Mouse (Mus musculus) layer of hippocampus, postnatal 10 days (tissue): Measurements from ENCODE around the gene Aatk. TPM values are rescaled to one million over a fixed set of nuclear protein-coding genes. Genes with fewer than 3 reads are reported as not detected.

Experiments
- DNase-seq, 2 experiments: peaks; one replicate each; pipeline ENCODE4 v3.0.0; 2021; ENCODE audit warnings: low spot score in 2 of 2
- total RNA-seq, 2 experiments: library from RNA; stranded (reverse); gene quantifications; 2 replicates each; pipeline ENCODE4 v1.2.3; 2021

The Aatk gene
- total RNA-seq, 2 experiments from 2014 or later, result 136 to 148 TPM

- no peak for DNase-seq
Observed at GRCm38 (mm10) chr11:120028319-120029092, 18.5 kb downstream of the Aatk start.

DNA sequence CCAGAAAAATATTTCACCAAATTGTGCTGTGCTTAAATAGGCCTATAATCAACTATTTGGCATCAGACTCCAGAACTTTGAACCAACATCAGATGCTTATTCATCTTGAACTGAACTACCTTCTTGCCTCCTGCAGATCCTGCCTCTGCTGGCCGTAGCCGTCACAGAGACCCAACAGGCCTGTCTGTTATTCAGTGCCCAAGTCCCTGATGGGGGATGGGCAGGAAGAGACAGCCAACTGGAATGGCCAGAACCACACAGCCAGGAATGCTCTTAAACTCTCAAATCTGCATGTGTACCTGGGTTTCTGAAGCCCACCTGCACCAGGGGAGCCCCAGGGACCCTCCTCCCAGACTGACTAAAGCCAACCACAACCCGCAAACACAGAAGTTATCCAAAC is 20.0 kb downstream of the Aatk start:
- DNase-seq, result no peak

- DNase-seq, result no peak
Observed at GRCm38 (mm10) chr11:120022841-120023240, 24.1 kb downstream of the Aatk start.

GRCm38 (mm10) chr11:120022216-120022615 is 24.8 kb downstream of the Aatk start:
- no peak for DNase-seq

DNA sequence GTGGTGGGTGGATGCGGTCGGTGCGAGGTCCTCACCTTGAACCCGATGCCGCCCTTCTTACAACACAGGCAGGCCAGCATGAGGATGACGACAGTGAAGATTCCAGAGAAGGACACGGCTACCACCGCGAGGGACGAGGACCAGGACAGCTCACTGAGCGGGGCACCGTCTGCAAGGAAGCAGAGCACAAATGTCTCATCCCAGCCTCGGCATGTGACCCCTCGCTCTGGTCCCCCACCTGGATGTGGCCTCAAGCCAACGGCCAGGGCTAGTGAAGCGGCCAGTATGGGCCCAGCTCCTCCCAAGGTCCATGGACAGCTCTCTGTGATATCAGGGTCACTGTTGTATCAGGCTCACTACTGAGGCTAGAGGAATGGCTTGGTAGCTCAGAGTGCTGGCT is 25.6 kb downstream of the Aatk start:
- DNase-seq, result no peak

GRCm38 (mm10) chr11:120019542-120020440 is 27.2 kb downstream of the Aatk start:
- DNase-seq, result no peak

DNA sequence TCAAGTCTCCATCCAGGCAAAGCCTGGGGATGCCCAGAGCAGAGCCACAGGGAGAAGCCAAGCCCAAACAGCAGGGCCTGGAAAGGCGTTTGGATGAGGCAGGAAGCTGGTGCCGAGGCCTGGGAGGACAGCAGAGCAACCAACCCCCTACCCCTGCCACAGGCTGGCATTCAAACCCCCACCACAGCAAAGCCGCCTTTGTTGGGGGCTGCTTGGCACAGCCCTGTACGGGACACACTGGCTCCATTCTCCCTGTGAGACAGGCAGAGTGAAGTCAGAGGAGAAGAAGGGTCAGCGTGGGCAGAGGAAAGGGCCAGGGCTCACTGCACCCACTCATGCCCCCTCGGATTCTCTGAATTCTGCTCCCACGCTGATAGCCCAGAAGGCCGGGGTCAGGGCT is 30.0 kb downstream of the Aatk start:
- DNase-seq, result no peak

GRCm38 (mm10) chr11:120014758-120015157 is 32.2 kb downstream of the Aatk start:
- no peak for DNase-seq

DNA sequence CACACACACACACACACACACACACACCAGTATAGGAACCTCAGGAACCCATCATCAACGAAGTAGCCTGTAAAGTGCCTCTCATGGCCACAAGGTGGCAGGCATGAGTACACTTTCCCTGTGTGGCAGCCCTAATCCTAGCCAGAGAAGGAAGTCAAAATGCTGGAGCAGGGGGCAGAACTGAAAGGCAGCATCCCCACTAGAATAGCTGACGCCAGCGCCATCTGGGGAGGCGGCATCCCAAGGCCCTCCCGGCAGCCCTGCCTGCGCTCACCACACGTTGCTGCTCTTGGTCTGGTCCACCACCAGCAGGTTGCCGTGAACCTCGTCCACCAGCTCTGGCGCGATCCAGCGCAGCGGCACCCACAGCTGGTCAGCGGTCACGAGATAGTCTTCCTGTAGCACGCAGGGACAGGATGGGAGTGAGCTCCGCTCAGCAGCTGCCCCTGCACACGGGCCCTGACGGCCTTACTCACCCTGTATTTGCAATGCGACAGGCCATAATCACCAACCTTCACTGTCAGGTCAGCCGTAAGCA is 33.7 kb downstream of the Aatk start:
- peak; percentile 90 to 91 for DNase-seq

GRCm38 (mm10) chr11:120012702-120013101 is 34.3 kb downstream of the Aatk start:
- DNase-seq, result no peak

DNA sequence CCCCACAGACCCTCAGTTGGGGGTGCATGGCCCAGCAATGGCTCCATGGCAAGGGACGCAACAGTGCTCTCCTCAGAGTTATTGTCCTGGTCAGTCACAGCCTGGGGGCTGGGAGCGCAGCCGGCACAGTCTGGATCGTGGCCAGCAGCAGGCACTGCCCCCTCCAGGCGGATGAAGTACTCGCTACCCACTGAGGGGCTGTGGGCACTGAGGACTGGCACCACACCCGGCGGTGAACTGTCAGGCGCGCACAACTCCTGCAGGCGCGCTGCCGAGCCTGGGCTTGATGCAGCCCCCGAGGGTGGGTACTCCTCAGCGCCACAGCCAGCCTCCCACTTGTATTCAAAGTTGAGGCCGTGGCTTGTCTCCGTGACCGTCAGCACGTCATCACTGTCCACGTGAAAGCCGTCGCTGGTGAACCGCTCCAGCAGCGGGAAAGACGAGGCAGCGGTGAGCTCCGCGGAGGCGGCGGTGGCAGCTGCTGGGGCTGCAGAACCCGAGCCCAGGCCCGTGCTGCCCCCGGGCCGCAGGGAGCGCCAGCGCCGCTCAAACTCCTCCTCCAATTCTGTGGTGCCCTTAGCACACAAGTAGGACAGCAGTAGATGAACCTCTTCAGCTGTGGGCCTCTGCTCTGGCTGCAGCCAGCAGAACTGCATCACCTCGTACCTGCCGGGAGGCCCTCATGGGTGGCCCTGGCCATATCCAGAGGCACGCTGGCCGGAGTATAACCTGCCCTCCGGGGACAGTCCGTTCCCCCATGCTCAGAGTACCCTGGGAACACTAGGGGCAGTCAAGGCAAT is 35.0 kb downstream of the Aatk start:
- DNase-seq, result peak; percentile 74 to 81

- no peak for DNase-seq
Observed at GRCm38 (mm10) chr11:120011114-120011760, 35.7 kb downstream of the Aatk start.

DNA sequence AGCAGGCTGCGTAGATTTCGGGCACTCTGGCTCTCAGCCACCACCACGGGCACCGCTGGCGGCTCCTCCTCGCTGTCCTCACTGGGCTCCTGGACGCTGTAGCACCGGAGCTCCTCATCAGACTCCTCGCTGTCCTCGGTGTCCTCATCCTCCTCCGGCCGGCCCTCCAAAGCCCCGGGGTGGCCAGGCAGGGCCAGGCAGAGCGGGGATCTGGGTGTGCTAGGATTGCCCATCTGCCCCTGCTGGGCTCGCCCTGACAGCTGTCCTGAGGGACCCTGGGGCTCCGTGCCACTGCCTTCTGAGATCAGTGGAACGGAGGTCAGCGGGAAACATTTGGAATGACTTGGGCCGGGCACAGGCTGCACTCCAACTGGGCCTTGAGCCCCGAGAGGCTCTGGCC is 37.0 kb downstream of the Aatk start:
- no peak for DNase-seq

DNA sequence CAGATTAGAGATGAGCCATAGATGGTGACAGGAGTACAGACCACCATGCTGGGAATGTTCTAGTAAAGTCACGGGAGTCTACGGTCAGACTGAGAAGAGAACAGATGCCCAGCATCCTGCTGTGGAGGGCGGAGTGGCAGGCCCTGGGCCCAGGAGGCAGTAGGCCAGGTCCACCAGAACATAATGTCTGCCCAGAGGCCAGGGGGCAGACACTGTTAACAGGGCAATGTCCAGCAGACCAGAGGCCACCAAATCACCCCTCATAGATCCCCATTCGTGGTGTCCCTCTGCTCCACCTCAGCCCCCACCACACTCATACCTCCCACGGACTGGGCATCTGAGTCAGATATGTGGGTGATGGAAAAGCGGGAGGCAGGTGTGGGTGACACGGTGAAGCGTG is 38.0 kb downstream of the Aatk start:
- no peak for DNase-seq

GRCm38 (mm10) chr11:120008501-120008900 is 38.5 kb downstream of the Aatk start:
- DNase-seq, result no peak

DNA sequence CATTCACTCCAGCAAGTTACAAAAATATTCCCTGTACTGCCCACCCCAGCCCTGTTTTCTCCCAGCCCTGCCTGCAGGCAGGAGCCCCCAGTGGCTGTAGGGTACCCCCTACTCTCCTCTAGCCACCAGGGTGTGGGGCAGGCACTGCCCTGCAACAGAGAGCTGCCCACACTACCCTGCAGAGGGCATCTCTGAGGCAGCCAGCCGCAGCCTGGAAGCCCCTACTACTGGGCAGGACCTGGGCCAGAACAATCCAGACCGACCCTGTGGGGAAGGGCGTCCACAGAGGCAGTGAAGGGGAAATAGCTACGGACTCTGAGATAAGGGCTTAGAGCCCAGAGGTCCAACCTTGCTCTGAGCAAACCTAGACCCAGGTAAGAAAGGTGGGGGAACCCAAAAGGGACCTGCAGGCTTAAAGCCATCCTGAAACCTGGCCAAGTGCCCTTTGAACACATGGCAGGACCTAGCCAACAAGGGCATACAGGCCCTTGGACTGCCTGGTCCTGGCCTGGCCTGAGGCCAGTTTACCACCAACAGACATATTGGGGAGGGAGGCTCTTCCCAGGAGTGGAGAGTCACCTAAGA is 39.4 kb downstream of the Aatk start:
- DNase-seq, result no peak

GRCm38 (mm10) chr11:120005434-120006317 is 41.3 kb downstream of the Aatk start:
- DNase-seq, result no peak

GRCm38 (mm10) chr11:120002634-120003220 is 44.2 kb downstream of the Aatk start:
- DNase-seq, result no peak

GRCm38 (mm10) chr11:120002041-120002440 is 44.9 kb downstream of the Aatk start:
- no peak for DNase-seq
